Mouse (Mus musculus): ENCODE measurements at regions not wholly inside any gene's neighbourhood (a gene's known extent, or its start where the extent isn't known, plus 50 kb on each side); places are given as distances from the start of the nearest gene placed in this dataset.
A peak's percentile ranks its signal among the peaks of the same experiment; 100 is the strongest.
"Not testable (repeated sequence)": the region's sequence is repeated elsewhere in the genome, so short reads cannot be mapped to it uniquely, and the experiment has no call there.

DNA sequence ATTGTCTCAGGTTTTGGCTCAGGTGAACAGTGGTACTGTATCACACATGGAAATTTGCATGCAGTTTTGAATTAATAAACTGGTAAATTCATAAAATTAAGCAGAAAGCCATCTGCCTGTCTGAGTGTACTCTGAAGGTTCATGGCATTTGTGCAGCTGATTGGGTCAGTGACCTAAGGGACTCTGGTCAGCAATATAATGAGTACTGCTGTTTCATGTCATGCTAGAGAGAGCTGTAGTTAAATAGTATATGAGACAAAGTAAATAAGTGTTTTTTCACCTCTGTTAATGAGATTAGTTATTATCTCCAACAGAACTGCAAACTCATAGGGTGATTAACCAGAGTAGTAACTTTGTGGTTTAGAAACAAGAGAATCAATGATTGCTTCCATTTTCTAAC is 231.4 kb upstream of the Speer4f2 start:
- H3K4me3 ChIP-seq (ENCODE audit: insufficient read depth, low read depth, low read length) = no peak overlapping the region
- DNase-seq = peak; percentile 87
- H3K4me1 ChIP-seq (ENCODE audit: control insufficient read depth, insufficient read depth, low read length) = no peaks in the 10 kb centered on the region; the same call in 1 of the 2 replicates
- no peaks in the 10 kb centered on the region for H3K27me3 ChIP-seq (replicated peaks; ENCODE audit: control insufficient read depth, insufficient read depth, low read length)
- no peak overlapping the region for H3K27ac ChIP-seq (ENCODE audit: insufficient read depth, low read depth, low read length)
- H3K36me3 ChIP-seq (ENCODE audit: control insufficient read depth, insufficient read depth, low read length) = no peaks in the 10 kb centered on the region
- TF ChIP-seq CTCF (conservative IDR thresholded peaks at IDR 0.05; ENCODE audit: insufficient read depth, insufficient read length, low read depth, low read length) (no peak), POLR2A (IDR thresholded peaks at IDR 0.05; ENCODE audit: low read depth, low read length) (no peak)

DNA sequence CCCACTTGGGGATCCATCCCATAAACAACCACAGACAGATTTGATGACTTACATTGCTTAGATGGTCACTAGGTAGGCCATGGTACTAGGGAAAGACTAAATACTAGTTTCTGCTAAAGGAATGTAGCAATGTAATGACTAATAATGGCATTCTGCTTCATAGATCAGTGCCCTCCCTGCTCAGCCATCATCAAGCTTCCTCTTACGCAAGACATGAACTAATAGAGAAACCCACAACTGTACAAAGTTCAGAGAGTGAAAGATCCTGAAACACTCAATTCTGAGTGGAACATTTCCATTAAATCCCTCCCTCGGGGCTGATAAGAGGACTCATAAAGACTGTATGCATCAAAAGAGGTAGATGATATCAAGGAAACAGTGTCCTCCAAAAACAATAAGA is 198.4 kb upstream of the Speer4f2 start:
- TF ChIP-seq POLR2A (IDR thresholded peaks at IDR 0.05; ENCODE audit: low read depth, low read length) = no peak
- no peak for TF ChIP-seq CTCF (conservative IDR thresholded peaks at IDR 0.05; ENCODE audit: insufficient read depth, insufficient read length, low read depth, low read length)
- Histone ChIP-seq H3K27ac (ENCODE audit: insufficient read depth, low read depth, low read length) (no peak overlapping the region), H3K4me1 (ENCODE audit: control insufficient read depth, insufficient read depth, low read length) (no peaks in the 10 kb centered on the region), H3K36me3 (ENCODE audit: control insufficient read depth, insufficient read depth, low read length) (no peaks in the 10 kb centered on the region), H3K27me3 (replicated peaks; ENCODE audit: control insufficient read depth, insufficient read depth, low read length) (no peaks in the 10 kb centered on the region), H3K4me3 (ENCODE audit: insufficient read depth, low read depth, low read length) (no peak overlapping the region)
- no peak for DNase-seq
- WGBS = 81% methylated on average over 2 of the region's 2 CpGs

DNA sequence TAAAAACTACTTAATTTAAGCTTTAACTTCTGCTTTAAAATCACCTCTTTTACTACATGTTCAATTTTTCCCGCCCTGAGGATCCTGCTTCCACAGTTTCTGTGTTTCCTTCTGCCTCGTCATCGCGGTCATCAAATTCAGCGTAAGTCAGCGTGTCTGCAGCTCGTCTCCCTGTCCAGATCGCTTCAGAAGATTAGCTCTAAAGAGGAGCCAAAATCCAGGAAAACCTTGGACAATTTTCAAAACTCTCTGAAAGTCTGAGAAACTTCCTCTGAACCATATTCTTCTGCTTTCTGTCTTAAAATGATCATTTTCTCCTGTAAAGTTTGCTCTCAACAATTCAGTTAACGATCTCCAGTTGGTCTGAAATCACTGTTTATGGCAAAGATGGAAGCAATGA is 196.2 kb upstream of the Speer4f2 start:
- Histone ChIP-seq H3K27me3 (replicated peaks; ENCODE audit: control insufficient read depth, insufficient read depth, low read length) (no peaks in the 10 kb centered on the region), H3K4me3 (ENCODE audit: insufficient read depth, low read depth, low read length) (no peak overlapping the region), H3K36me3 (ENCODE audit: control insufficient read depth, insufficient read depth, low read length) (no peaks in the 10 kb centered on the region), H3K27ac (ENCODE audit: insufficient read depth, low read depth, low read length) (no peak overlapping the region), H3K4me1 (ENCODE audit: control insufficient read depth, insufficient read depth, low read length) (no peaks in the 10 kb centered on the region)
- 78% methylated on average over 9 of the region's 9 CpGs for WGBS
- DNase-seq = no peak
- TF ChIP-seq POLR2A (IDR thresholded peaks at IDR 0.05; ENCODE audit: low read depth, low read length) (no peak), CTCF (conservative IDR thresholded peaks at IDR 0.05; ENCODE audit: insufficient read depth, insufficient read length, low read depth, low read length) (no peak)

DNA sequence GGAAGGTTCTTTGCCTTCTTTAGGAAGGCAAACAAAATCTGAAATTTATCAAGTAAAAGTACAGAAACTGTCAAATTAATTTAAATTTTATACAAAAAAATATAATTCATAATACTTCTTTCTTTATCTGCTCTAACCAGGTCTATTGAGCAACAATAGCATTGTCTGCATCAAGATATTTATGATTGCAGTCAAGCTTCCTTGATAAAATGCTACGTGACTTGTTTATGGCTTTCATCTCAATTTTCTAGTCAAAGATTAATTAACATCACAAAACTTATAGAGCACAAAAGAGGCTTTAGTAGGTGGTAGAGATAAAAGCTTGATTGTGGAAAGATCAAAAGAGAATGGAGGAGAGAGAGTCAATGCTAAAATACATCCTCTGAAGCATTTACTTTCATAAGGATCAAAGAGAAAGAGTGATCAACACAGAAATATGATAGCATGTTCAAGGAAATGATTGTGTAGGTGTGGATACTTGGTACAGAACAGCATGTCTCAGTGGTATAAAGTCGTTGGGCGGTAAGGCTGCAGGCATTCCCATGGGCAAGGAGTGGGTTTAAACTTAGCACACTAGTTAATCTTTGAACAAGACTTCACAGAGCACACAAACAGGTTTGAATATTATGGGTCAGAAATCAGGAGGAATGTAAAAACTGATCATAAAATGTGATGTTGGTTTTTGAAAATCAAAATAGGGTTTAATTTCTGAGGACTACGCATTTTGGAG is 164.3 kb upstream of the Speer4f2 start:
- H3K27ac ChIP-seq (ENCODE audit: insufficient read depth, low read depth, low read length) = peak overlapping the region; percentile 93
- TF ChIP-seq CTCF (conservative IDR thresholded peaks at IDR 0.05; ENCODE audit: insufficient read depth, insufficient read length, low read depth, low read length) (no peak), POLR2A (IDR thresholded peaks at IDR 0.05; ENCODE audit: low read depth, low read length) (no peak)
- no peaks in the 10 kb centered on the region for H3K27me3 ChIP-seq (replicated peaks; ENCODE audit: control insufficient read depth, insufficient read depth, low read length)
- H3K36me3 ChIP-seq (ENCODE audit: control insufficient read depth, insufficient read depth, low read length) = no peaks in the 10 kb centered on the region; the same call in 1 of the 2 replicates
- peak; percentile 83 for DNase-seq
- H3K4me3 ChIP-seq (ENCODE audit: insufficient read depth, low read depth, low read length) = no peak overlapping the region
- WGBS = 34% methylated on average over 4 of the region's 4 CpGs
- H3K4me1 ChIP-seq (ENCODE audit: control insufficient read depth, insufficient read depth, low read length) = peaks cover 3% of the 10 kb centered on the region; the same call in 1 of the 2 replicates

DNA sequence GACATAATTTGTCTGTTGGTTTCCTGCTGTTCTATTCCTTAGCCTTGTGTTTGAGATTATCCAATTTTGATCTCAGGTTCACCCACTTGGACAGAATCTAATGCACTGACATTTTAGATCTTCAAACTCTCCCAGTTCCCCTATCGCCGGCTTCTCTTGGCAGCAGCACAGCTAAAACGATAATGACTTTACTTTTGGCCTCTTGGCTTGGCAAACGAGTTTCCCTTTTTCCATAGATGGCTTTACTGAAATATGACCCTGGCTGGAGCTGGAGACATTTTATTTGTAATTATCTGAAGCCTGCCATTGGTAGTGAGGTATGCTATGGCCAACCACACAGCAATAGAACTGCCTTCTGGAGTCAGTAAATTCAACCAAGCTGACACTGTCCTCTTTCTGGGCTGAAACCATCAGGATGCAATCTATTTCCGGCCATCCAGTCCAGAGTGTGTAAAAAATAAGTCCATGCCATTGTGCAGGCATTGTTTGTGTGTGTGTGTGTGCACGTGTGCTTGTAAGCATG is 162.2 kb upstream of the Speer4f2 start:
- peak; percentile 23 for DNase-seq
- no peaks in the 10 kb centered on the region; the same call in 1 of the 2 replicates for H3K36me3 ChIP-seq (ENCODE audit: control insufficient read depth, insufficient read depth, low read length)
- no peak overlapping the region for H3K4me3 ChIP-seq (ENCODE audit: insufficient read depth, low read depth, low read length)
- H3K27me3 ChIP-seq (replicated peaks; ENCODE audit: control insufficient read depth, insufficient read depth, low read length) = no peaks in the 10 kb centered on the region
- TF ChIP-seq CTCF (conservative IDR thresholded peaks at IDR 0.05; ENCODE audit: insufficient read depth, insufficient read length, low read depth, low read length) (no peak), POLR2A (IDR thresholded peaks at IDR 0.05; ENCODE audit: low read depth, low read length) (no peak)
- 37% methylated on average over 6 of the region's 6 CpGs for WGBS
- peaks cover 3% of the 10 kb centered on the region; the same call in 1 of the 2 replicates for H3K4me1 ChIP-seq (ENCODE audit: control insufficient read depth, insufficient read depth, low read length)
- no peak overlapping the region for H3K27ac ChIP-seq (ENCODE audit: insufficient read depth, low read depth, low read length)

DNA sequence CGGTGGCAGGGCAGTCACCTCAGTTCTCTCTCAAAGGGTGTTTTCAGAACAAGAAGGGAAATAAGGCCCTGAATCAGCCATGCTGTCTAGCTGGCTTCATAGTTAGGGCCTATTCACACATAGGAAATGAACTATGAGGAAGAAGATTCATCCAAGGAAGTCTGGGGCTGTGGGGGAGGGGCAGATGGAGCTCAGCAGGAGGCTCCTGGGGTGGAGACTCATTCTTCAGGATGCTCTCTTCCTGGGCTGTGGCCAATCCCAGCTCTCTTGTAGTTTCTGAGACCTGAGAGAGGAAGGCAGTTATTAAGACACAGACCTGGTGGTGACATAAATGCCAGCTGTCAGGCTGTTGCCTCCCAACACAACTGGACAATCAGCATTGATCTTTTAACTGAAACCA is 149.4 kb upstream of the Speer4f2 start:
- not testable (repeated sequence) for H3K4me1 ChIP-seq (ENCODE audit: control insufficient read depth, insufficient read depth, low read length); H3K36me3 ChIP-seq (ENCODE audit: control insufficient read depth, insufficient read depth, low read length); DNase-seq; H3K4me3 ChIP-seq (ENCODE audit: insufficient read depth, low read depth, low read length); H3K27ac ChIP-seq (ENCODE audit: insufficient read depth, low read depth, low read length); H3K27me3 ChIP-seq (replicated peaks; ENCODE audit: control insufficient read depth, insufficient read depth, low read length)
- 66% methylated on average over 1 of the region's 1 CpGs for WGBS

DNA sequence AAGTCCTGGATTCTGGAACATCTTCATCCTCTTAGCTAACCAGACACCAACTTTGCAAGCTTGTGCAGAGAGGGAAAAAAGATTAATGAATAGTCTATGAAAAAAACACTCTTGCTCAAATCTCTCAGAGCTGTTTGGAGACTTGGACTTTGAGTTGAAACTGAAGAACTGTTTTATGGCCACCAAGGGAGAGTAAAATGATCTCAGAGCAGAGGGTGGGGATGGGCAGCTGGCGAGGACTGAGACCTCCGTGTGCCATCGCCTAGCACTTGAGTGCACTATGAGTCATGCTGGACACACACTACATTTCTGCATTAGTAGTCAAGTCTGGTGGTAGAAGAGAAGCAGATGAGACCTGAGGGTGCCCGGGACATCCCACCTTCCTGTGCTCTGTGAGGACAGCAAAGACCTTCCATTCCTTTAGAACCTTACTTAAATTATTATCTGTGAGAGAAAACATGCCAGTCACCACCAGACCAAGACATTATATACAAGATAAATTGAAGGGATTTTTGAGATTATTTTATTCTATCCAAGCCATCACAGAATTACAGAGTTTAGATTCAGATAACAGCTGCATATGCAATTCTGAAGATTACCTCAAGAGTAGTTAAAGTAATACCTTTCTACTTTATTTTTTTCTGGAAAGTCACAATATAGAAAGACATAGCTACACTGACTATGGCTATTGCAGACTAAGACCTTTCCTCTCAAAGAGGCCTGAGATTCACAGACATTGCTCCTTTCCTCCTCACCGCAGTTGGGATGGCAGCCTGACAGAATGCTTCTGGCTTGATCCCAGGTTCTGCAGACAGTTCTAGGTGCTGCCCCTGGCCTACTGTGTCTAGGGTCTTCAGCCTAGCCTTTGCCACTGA is 125.0 kb upstream of the Speer4f2 start:
- WGBS = 43% methylated on average over 5 of the region's 5 CpGs

More for the DNA sequence above, 125.0 kb upstream of the Speer4f2 start:
- no peaks in the 10 kb centered on the region for H3K27me3 ChIP-seq (replicated peaks; ENCODE audit: control insufficient read depth, insufficient read depth, low read length)
- H3K36me3 ChIP-seq (ENCODE audit: control insufficient read depth, insufficient read depth, low read length) = no peaks in the 10 kb centered on the region
- H3K4me1 ChIP-seq (ENCODE audit: control insufficient read depth, insufficient read depth, low read length) = peaks cover 3% of the 10 kb centered on the region; the same call in 1 of the 2 replicates
- DNase-seq = peak; percentile 78
- H3K27ac ChIP-seq (ENCODE audit: insufficient read depth, low read depth, low read length) = peak overlapping the region; percentile 30; the same call in 1 of the 2 replicates
- no peak overlapping the region for H3K4me3 ChIP-seq (ENCODE audit: insufficient read depth, low read depth, low read length)
- TF ChIP-seq POLR2A (IDR thresholded peaks at IDR 0.05; ENCODE audit: low read depth, low read length) (no peak), CTCF (conservative IDR thresholded peaks at IDR 0.05; ENCODE audit: insufficient read depth, insufficient read length, low read depth, low read length) (no peak)
